Mouse (Mus musculus) myocyte (in vitro differentiated cells): Measurements from ENCODE around the gene Samd1.

ENCODE experiments used
- CEBPB ChIP-seq: IDR thresholded peaks from 2 replicates; pipeline ENCODE4 v1.6.1; 2011; ENCODE audit warnings: mild to moderate bottlenecking, moderate library complexity; ENCODE audit not compliant: poor library complexity, insufficient read depth, severe bottlenecking
- E2F4 ChIP-seq: IDR thresholded peaks from one replicate; pipeline ENCODE4 v1.6.1; 2011; ENCODE audit warnings: mild to moderate bottlenecking, control low read depth, moderate library complexity; ENCODE audit not compliant: insufficient read depth
- MAX ChIP-seq: IDR thresholded peaks from one replicate; pipeline ENCODE4 v1.6.1; 2011; ENCODE audit warnings: low read depth, mild to moderate bottlenecking, control low read depth
- MYOD1 ChIP-seq, 3 experiments: IDR thresholded peaks; one replicate each; pipeline ENCODE4 v1.6.1; 2011; ENCODE audit warnings: control low read depth in 2 of 3, low read depth in 2 of 3, mild to moderate bottlenecking in 2 of 3, moderate library complexity in 1 of 3; ENCODE audit not compliant: insufficient read length in 2 of 3, control insufficient read depth in 1 of 3
- MYOG ChIP-seq, 3 experiments: IDR thresholded peaks; one replicate each; pipeline ENCODE4 v1.6.1; 2011; ENCODE audit warnings: control low read depth in 2 of 3, low read depth in 2 of 3, mild to moderate bottlenecking in 2 of 3; ENCODE audit not compliant: insufficient read length in 2 of 3, control insufficient read depth in 1 of 3, insufficient read depth in 1 of 3
- POLR2A ChIP-seq: IDR thresholded peaks from one replicate; pipeline ENCODE4 v1.6.1; 2011; ENCODE audit warnings: low read depth, mild to moderate bottlenecking, control low read depth, moderate library complexity; ENCODE audit not compliant: insufficient read length
- POLR2AphosphoS2 ChIP-seq: IDR thresholded peaks from one replicate; pipeline ENCODE4 v1.6.1; 2011; ENCODE audit warnings: low read depth, control low read depth; ENCODE audit not compliant: insufficient read length
- REST ChIP-seq: IDR thresholded peaks from one replicate; pipeline ENCODE4 v1.6.1; 2011; ENCODE audit warnings: mild to moderate bottlenecking, control low read depth, moderate library complexity; ENCODE audit not compliant: insufficient read depth, insufficient read length
- SRF ChIP-seq: IDR thresholded peaks from one replicate; pipeline ENCODE4 v1.6.1; 2011; ENCODE audit warnings: low read depth; ENCODE audit not compliant: control insufficient read depth, insufficient read length
- TCF12 ChIP-seq: IDR thresholded peaks from one replicate; pipeline ENCODE4 v1.6.1; 2011; ENCODE audit warnings: mild to moderate bottlenecking, control low read depth; ENCODE audit not compliant: poor library complexity, insufficient read depth, severe bottlenecking
- TCF3 ChIP-seq: IDR thresholded peaks from one replicate; pipeline ENCODE4 v1.6.1; 2011; ENCODE audit warnings: low read depth, control low read depth; ENCODE audit not compliant: insufficient read length
- USF1 ChIP-seq: IDR thresholded peaks from one replicate; pipeline ENCODE4 v1.6.1; 2011; ENCODE audit warnings: low read depth, mild to moderate bottlenecking, control low read depth, moderate library complexity

- no peak for TF ChIP-seq USF1
- no peak for TF ChIP-seq MYOD1 (IDR thresholded peaks at IDR 0.05; ENCODE audit: control insufficient read depth in 1 of 3, insufficient read length in 2 of 3, low read depth in 2 of 3)
- TF ChIP-seq MYOG (IDR thresholded peaks at IDR 0.05; ENCODE audit: control insufficient read depth in 1 of 3, insufficient read depth in 1 of 3, insufficient read length in 2 of 3, low read depth in 2 of 3) = peak in 1 of 3 experiments; percentile 18
- no peak for TF ChIP-seq POLR2A
- no peak for TF ChIP-seq MAX
- TF ChIP-seq E2F4 = no peak
- no peak for TF ChIP-seq POLR2AphosphoS2
- TF ChIP-seq SRF = no peak
- TF ChIP-seq CEBPB = no peak
- TF ChIP-seq TCF12 = no peak
- no peak for TF ChIP-seq TCF3
- TF ChIP-seq REST = no peak
These were observed 23.0 kb upstream of the Samd1 start for GRCm38 (mm10) chr8:83974521-83974920.
